Mouse (Mus musculus): Measurements from ENCODE around the gene Olfr859.
"Not testable (repeated sequence)": the region's sequence is repeated elsewhere in the genome, so short reads cannot be mapped to it uniquely, and the experiment has no call there.

Olfr859 gene

DNA sequence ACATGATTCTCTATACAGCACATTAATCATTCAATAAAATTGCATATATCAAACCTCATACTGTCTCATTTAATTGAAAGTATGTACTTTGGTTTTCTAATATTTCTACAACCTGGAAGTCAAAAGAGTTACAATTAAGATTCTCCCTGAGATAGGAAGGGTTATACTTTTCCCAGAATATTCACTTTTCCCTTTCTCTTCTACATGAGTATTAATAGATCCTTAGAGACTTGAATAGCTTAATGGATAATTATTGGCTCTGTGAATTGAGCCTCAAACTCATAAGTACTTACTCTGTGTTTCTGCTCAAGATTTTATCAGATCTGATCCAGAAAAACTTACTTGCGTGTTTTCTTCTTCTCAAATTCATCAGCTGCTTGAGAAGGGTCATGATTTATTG, at the start of gene Olfr859:
TSS of gene Olfr859 (plus strand) at position 301 of the 400 bp plus-strand sequence.
- in situ Hi-C loops (cut with MboI; ENCODE audit: unreplicated experiment in 2 of 2), result not testable (repeated sequence)

DNA sequence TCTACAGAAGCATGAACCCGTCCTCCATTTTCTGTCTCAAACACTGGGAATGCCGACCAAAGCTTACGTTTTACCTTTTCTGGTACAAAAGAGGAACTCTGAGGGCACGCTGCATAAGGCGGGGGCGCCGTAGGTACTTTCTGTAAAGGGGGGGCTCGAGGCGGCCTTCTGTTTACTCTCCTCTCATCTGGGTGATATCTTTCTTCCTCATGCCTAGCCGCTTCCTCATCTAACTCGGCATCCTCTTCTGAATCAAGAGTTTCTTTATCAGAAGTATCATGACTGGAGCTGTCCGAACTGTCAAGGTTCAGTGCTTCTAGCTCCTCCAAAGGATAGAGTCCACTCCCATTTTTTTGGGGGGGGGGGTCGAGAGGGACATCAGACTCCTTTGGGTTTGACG, 35.6 kb upstream of the Olfr859 start:
- in situ Hi-C loops (cut with MboI; ENCODE audit: unreplicated experiment in 2 of 2), result no loop called here

- in situ Hi-C loops (cut with MboI; ENCODE audit: unreplicated experiment in 2 of 2), result no loop called here
These were observed 35.0 kb upstream of the Olfr859 start for GRCm38 (mm10) chr9:19769701-19770100.

GRCm38 (mm10) chr9:19779983-19780382, 24.7 kb upstream of the Olfr859 start, which contains the start of gene Olfr58:
TSS of gene Olfr58 (plus strand) at chr9:19780283.
- in situ Hi-C loops (cut with MboI; ENCODE audit: unreplicated experiment in 2 of 2), result no loop called here

GRCm38 (mm10) chr9:19803000-19803399, 1.7 kb upstream of the Olfr859 start:
- in situ Hi-C loops (cut with MboI; ENCODE audit: unreplicated experiment in 2 of 2), result no loop called here

- in situ Hi-C loops (cut with MboI; ENCODE audit: unreplicated experiment in 2 of 2), result no loop called here
These were observed 44.9 kb downstream of the Olfr859 start, which contains the start of gene Olfr860 for GRCm38 (mm10) chr9:19849647-19850046. TSS of gene Olfr860 (minus strand) at chr9:19849747.
